Mouse (Mus musculus) stomach, embryonic 15.5 days (tissue): ENCODE measurements around the gene Iqcn. TPM values are rescaled to one million over a fixed set of nuclear protein-coding genes. Genes with fewer than 3 reads are reported as not detected.

Source experiments
- ATAC-seq: fragments of 200-750 bp; cut with Nextera tagmentation; 2 replicates; pipeline ENCODE4 v1.8.0; 2017; ENCODE audit warnings: low read depth, moderate number of reproducible peaks, moderate TSS enrichment; ENCODE audit not compliant: insufficient read depth, low FRiP score
- H3K27ac ChIP-seq: fragments of 300-500 bp; sonication (generic); 2 replicates; pipeline ENCODE4 v1.5.1; 2015; ENCODE audit warnings: mild to moderate bottlenecking, inconsistent platforms
- H3K27me3 ChIP-seq: fragments of 300-500 bp; sonication (generic); replicated peaks from 2 replicates; pipeline ENCODE4 v1.6.1; 2015; ENCODE audit warnings: inconsistent platforms
- H3K36me3 ChIP-seq: fragments of 300-500 bp; sonication (generic); 2 replicates; pipeline ENCODE4 v1.6.1; 2015; ENCODE audit warnings: inconsistent platforms
- H3K4me1 ChIP-seq: fragments of 300-500 bp; sonication (generic); 2 replicates; pipeline ENCODE4 v1.6.1; 2015; ENCODE audit warnings: inconsistent platforms
- H3K4me2 ChIP-seq: fragments of 300-500 bp; sonication (generic); 2 replicates; pipeline ENCODE4 v1.6.1; 2015; ENCODE audit warnings: mild to moderate bottlenecking, inconsistent platforms
- H3K4me3 ChIP-seq: fragments of 300-500 bp; sonication (generic); replicated peaks from 2 replicates; pipeline ENCODE4 v1.5.1; 2015; ENCODE audit warnings: inconsistent platforms
- H3K9ac ChIP-seq: fragments of 300-500 bp; sonication (generic); 2 replicates; pipeline ENCODE4 v1.6.1; 2015; ENCODE audit warnings: inconsistent platforms
- H3K9me3 ChIP-seq: fragments of 300-500 bp; sonication (generic); 2 replicates; pipeline ENCODE4 v1.6.1; 2016; ENCODE audit warnings: inconsistent platforms
- WGBS: fragments of 180-500 bp; shearing (Covaris S2); methylation state at CpG from one replicate; pipeline ENCODE4 v1.1.7; 2015; 5-methylcytosine and 5-hydroxymethylcytosine counted together
- polyA plus RNA-seq: library from polyadenylated mRNA; unstranded; fragments of >200 nt; fragmentation: Nextera tagmentation; extraction: Ambion mirVana; gene quantifications from 2 replicates; pipeline ENCODE4 v1.2.1, GENCODE M21; 2015

Gene Iqcn
- polyA plus RNA-seq, 1 experiment from 2014 or later: not detected

DNA sequence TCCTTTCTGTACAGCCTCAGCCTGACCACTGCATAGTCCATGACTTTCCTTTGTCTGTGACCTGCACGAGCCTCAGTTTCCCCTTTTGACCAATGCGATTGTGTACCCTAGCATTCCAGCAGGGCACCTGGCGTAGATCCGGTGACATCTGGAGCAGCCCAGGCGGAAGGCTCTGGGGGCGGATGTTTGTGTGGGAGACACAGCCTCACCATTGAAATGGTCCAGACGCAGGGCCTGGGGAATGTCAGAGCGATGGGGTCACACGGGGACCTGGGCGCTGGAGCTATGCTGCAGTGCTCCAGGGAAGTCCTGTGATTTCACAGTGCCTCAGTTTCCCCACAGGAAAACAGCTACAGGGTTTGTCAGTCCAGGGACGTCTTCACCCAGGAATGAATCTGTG lies 38.9 kb downstream of the Iqcn start:
- Histone ChIP-seq H3K9me3 (no peaks in the 10 kb centered on the region), H3K4me1 (peaks cover 14% of the 10 kb centered on the region), H3K9ac (no peak overlapping the region), H3K36me3 (no peaks in the 10 kb centered on the region), H3K27me3 (peaks cover 59% of the 10 kb centered on the region), H3K4me3 (no peak overlapping the region), H3K4me2 (no peak overlapping the region), H3K27ac (no peak overlapping the region)
- WGBS: 46% methylated on average over 11 of the region's 11 CpGs
- ATAC-seq: no peak

DNA sequence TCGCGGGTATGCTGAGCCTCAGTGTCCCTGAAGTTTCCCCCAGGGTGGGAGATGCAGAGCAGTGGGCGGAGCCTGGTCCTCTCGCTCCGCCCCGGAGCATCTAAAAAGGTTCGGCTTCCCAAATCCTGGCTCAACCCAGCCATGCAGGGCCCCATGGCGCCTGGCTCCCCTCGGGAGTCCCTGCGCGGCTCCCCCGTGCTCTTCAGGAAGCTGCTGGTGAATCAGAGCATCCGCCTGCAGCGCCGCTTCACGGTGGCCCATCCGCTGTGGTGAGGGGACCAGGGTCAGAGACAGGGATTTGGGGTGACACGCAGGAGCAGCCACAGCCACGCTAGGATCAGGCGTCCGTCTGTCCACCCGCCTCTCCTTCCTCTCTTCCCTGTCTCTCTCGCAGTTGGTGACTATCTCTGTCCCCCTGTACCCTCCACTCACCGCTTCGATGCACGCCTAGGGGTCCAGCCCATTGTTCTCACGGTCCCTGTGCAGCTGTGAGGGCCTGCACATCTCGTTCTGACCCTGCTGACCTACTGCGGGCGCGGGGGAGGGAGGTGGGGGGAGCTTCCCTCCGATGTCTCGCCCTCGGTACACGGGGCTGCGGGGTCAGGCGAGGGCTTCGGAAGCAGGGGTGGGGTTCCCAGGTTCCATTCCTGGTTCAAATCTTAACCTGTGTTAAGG lies 39.9 kb downstream of the Iqcn start:
- H3K36me3 ChIP-seq: no peaks in the 10 kb centered on the region
- ATAC-seq: no peak
- H3K9ac ChIP-seq: no peak overlapping the region
- peaks cover 67% of the 10 kb centered on the region for H3K27me3 ChIP-seq
- 6% methylated on average over 38 of the region's 38 CpGs for WGBS
- no peak overlapping the region for H3K27ac ChIP-seq
- H3K4me1 ChIP-seq: peaks cover 14% of the 10 kb centered on the region
- H3K9me3 ChIP-seq: no peaks in the 10 kb centered on the region
- H3K4me3 ChIP-seq: peak overlapping the region; percentile 5; the same call in 1 of the 2 replicates
- H3K4me2 ChIP-seq: peak overlapping the region; percentile 54

DNA sequence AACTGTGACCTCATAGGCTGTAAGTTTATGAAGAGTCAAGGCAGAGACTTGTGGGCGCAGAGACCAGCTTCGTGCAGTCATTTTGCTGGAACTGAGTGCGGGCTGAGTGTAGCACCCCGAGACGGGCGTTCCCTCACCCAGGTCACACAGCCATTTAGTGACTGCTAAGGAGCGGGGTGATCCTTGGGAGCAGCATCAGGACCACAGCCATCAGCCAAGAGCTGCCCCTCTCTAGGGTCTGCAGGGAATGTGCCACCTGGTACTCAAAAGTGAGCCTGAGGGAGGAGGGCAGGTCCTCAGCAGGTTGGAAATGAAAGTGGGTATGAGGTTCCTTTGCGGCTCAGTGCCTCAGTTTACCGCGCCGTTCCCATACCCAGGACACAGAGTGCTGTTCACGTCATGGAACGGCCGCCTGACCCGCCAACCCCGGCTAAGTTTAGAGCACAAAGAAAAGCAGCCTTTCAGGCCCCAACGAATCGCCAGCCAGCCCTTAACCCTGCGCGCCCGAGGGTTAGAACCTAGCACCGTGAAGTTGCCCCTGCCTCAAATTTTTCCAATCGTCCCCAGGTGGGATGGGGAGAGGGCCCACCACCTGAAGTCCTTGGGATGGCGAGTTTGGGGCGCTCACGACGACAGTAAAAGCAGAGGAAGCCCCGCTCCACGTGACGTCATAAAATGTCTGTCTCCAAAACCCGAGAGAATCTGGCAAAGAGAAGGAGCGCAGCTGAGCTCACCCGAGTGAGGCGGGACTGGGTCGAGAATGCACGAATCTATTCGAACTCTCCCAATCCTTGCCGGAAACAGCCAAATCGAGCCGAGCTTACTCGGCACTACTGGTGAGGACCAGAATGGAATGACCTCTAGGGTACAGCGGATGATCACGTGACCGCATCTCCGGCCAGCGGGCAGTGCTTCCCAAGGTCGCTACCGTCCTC lies 40.7 kb downstream of the Iqcn start:
- no peaks in the 10 kb centered on the region for H3K36me3 ChIP-seq
- H3K4me1 ChIP-seq: peaks cover 14% of the 10 kb centered on the region
- H3K9ac ChIP-seq: no peak overlapping the region
- no peaks in the 10 kb centered on the region for H3K9me3 ChIP-seq
- H3K4me2 ChIP-seq: peak overlapping the region; percentile 54
- H3K27ac ChIP-seq: no peak overlapping the region
- peak overlapping the region; percentile 22 for H3K4me3 ChIP-seq
- ATAC-seq: 0 out of 2 replicates have a peak, but pooled peaks have one; percentile 11
- WGBS: 5% methylated on average over 48 of the region's 48 CpGs
- peaks cover 67% of the 10 kb centered on the region for H3K27me3 ChIP-seq

DNA sequence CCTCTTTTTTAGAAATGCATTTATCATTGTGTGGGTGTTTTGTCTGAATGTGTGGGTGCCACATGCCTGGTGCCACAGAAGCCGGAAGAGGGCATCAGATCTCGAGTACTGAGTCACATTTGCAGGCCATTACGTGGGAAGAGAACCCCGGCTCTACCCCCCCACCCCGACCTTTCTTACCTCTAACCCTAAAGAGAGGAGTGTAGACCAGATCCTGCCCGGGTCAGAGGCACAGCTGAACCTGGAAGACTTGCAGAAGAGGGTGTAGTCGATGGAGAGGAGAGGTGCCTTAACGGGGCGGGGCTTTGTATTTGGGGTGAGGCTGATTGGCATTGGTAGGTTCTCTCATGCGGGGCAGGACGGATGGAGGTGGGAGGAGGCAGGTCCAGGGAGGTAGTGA lies 41.5 kb downstream of the Iqcn start:
- Histone ChIP-seq H3K27me3 (peaks cover 67% of the 10 kb centered on the region), H3K4me2 (no peak overlapping the region), H3K9ac (no peak overlapping the region), H3K4me3 (no peak overlapping the region), H3K27ac (no peak overlapping the region), H3K4me1 (peaks cover 14% of the 10 kb centered on the region), H3K9me3 (no peaks in the 10 kb centered on the region), H3K36me3 (no peaks in the 10 kb centered on the region)
- WGBS: 48% methylated on average over 11 of the region's 11 CpGs
- ATAC-seq: no peak

DNA sequence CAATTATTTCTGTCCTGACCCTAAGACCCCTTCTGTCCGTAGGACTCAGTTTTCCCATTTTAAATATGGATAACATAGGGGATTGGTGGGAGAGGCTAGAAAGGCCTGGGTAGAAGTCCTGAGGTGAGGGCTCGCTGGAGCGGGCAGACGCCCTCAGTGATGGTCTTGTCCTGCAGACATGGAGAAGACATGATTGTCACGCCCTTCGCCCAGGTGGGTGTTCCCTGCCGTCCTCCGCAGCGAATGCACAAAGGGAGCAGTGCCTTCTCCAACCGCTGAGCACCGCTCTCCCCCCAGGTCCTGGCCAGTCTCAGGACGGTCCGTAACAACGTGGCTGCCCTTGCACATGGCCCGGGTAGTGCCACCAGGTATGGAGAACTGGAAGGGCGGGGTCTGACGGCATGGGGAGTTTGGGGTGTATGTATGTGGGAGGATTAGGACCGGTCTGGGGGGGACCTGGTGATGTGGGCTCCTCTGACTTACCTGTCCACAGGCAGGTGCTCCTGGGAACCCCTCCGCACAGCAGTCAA lies 42.5 kb downstream of the Iqcn start:
- Histone ChIP-seq H3K4me3 (no peak overlapping the region), H3K4me2 (no peak overlapping the region), H3K9ac (no peak overlapping the region), H3K27me3 (peaks cover 67% of the 10 kb centered on the region), H3K9me3 (no peaks in the 10 kb centered on the region), H3K4me1 (peaks cover 14% of the 10 kb centered on the region), H3K36me3 (no peaks in the 10 kb centered on the region), H3K27ac (no peak overlapping the region)
- no peak for ATAC-seq
- WGBS: 47% methylated on average over 19 of the region's 19 CpGs

DNA sequence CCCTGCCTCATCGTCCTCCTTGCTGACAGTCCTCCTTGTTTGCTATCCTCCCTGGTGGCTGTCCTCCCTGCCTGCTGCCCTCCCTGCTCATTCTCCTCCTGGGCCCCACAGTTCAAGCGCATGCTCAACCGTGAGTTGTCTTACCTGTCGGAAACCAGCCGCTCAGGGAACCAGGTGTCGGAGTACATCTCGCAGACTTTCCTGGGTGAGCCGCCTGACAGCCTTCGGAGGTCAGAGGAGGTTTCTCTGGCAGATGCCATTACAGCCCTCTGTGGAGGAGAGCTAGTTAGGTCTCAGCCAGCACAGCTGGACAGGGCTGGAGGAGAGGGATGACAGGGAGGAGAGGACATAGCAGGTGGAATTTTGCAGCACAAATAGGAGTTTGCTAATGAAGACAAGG lies 43.4 kb downstream of the Iqcn start:
- Histone ChIP-seq H3K9me3 (no peaks in the 10 kb centered on the region), H3K4me2 (no peak overlapping the region), H3K27me3 (peaks cover 67% of the 10 kb centered on the region), H3K36me3 (no peaks in the 10 kb centered on the region), H3K4me3 (no peak overlapping the region), H3K9ac (no peak overlapping the region), H3K4me1 (peaks cover 14% of the 10 kb centered on the region), H3K27ac (no peak overlapping the region)
- ATAC-seq: no peak
- WGBS: 58% methylated on average over 9 of the region's 9 CpGs

DNA sequence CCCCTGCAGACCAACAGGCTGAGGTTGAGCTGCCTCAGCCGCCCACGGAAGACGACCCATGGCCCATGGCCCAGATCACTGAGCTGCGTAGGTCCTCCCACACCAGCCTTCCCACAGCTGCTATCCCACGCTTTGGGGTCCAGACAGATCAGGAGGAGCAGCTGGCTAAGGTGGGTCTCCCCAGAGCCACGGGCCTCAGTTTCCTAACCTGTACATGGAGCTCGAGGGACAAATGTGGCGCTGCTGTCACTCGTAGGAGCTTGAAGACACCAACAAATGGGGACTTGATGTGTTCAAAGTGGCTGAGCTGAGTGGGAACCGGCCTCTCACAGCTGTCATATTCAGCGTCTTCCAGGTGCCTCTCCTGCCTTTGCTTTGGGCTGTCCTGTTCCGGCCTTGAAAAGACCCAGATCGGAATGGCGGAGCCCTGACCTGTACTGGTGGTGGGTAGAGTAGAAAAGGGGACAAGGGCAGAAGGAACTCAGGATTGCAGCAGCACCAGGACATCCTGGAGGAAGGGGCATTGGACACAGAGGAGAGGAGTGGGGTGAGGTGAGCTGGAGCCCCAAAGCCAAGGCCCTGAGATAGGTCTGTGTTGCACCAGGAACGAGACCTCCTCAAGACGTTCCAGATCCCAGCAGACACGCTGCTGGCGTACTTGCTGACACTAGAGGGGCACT lies 44.1 kb downstream of the Iqcn start:
- Histone ChIP-seq H3K9me3 (no peaks in the 10 kb centered on the region), H3K36me3 (no peaks in the 10 kb centered on the region), H3K27me3 (peaks cover 60% of the 10 kb centered on the region), H3K4me1 (peaks cover 16% of the 10 kb centered on the region), H3K9ac (no peak overlapping the region), H3K27ac (no peak overlapping the region), H3K4me3 (no peak overlapping the region), H3K4me2 (no peak overlapping the region)
- no peak for ATAC-seq
- 84% methylated on average over 18 of the region's 18 CpGs for WGBS

DNA sequence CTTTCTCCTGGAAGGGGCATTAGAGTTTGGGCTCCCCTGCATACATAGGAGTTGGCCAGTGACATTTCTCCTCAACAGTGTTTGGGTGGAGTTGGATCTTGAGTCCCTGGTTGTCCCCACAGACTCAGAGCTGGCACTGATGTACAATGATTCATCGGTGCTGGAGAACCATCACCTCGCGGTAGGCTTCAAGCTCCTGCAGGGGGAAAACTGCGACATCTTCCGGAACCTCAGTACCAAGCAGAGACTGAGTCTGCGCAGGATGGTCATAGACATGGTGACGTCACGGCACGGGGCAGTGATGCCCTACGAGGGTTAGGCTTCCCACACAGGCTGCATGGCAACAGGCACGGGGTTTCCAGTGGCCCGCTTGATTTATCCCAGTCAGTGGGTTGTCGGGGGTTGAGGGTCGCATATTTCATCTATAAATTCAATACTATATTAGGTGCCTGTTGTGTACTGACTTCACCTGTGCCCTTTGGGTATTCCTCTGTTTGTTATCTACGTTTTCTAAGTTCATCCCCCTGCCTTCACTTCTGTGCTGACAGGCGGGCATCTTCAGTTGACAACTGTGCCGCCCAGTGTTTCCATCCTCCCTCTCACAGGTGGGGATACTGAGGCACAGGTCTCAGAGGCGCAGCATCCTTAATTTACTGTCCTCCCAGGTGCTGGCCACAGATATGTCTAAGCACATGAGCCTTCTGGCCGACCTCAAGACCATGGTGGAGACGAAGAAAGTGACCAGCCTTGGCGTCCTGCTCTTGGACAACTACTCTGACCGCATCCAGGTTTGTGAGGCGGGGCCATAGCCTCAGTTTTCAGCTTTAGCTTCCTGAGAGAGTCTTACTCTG lies 45.2 kb downstream of the Iqcn start:
- H3K27me3 ChIP-seq: peaks cover 49% of the 10 kb centered on the region

DNA sequence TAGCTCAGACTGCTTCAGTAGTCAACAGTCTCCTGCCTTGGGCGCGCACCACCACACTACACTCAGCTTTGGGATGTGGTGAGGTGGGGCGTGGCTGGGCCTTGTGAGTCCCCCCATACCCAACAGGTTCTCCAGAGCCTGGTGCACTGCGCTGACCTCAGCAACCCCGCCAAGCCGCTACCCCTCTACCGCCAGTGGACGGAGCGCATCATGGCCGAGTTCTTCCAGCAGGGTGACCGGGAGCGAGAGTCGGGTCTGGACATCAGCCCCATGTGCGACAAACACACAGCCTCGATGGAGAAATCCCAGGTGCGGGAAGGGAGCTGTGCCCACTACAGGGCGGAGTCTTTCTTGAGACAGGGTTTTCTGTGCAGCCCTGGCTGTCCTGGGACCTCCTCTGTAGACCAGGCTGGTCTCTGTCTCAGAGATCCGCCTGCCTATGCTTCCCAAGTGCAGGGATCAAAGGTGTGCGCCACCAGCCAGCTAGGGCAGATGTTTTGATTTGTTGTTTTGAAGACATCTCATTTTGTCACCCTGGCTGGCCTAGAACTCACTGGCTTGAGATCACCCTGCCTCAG lies 45.9 kb downstream of the Iqcn start:
- Histone ChIP-seq H3K36me3 (no peaks in the 10 kb centered on the region), H3K27me3 (peaks cover 42% of the 10 kb centered on the region), H3K4me1 (peaks cover 14% of the 10 kb centered on the region; the same call in 1 of the 2 replicates), H3K27ac (no peak overlapping the region), H3K9me3 (no peaks in the 10 kb centered on the region), H3K9ac (no peak overlapping the region), H3K4me3 (no peak overlapping the region), H3K4me2 (no peak overlapping the region)
- no peak for ATAC-seq
- WGBS: 79% methylated on average over 19 of the region's 19 CpGs

More for the DNA sequence above, 45.2 kb downstream of the Iqcn start:
- no peaks in the 10 kb centered on the region for H3K9me3 ChIP-seq
- no peak overlapping the region for H3K4me2 ChIP-seq
- H3K9ac ChIP-seq: no peak overlapping the region
- ATAC-seq: no peak
- no peak overlapping the region for H3K27ac ChIP-seq
- peaks cover 20% of the 10 kb centered on the region for H3K4me1 ChIP-seq
- H3K4me3 ChIP-seq: no peak overlapping the region
- no peaks in the 10 kb centered on the region for H3K36me3 ChIP-seq
- 84% methylated on average over 23 of the region's 23 CpGs for WGBS

DNA sequence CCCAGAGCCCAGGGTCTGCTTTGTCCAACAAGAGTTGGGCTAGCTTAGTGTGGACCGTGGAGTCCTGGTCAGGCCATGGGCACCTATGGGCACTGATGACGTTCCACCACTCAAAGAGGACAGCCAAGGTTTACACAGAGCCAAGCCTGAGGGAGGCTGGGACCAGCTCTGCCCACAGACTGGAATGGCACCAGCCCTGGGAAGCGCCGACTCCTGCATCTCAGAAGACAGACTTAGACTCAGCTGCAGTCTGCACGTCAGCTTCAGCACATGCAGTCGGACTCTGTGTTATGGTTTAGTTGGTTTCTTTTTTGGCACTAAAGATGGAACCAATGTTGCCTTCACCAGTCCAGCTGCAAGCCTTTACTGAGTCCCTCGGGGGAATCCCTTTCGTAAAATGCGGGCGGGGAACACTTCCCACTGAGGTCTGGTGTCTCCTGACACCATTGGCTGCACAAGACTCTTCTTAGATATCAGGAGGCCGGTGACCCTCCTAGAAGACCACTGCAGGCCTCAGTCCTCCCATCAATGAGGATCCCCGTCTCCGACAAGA lies 46.9 kb downstream of the Iqcn start:
- Histone ChIP-seq H3K4me1 (peaks cover 17% of the 10 kb centered on the region), H3K4me2 (no peak overlapping the region), H3K9me3 (no peaks in the 10 kb centered on the region), H3K36me3 (no peaks in the 10 kb centered on the region), H3K4me3 (no peak overlapping the region), H3K9ac (no peak overlapping the region), H3K27me3 (peaks cover 32% of the 10 kb centered on the region), H3K27ac (no peak overlapping the region)
- ATAC-seq: no peak
- WGBS: 80% methylated on average over 13 of the region's 13 CpGs
